Comparison of ENCODE assay signal across 8 mouse cellular contexts in the genomic region with DNA sequence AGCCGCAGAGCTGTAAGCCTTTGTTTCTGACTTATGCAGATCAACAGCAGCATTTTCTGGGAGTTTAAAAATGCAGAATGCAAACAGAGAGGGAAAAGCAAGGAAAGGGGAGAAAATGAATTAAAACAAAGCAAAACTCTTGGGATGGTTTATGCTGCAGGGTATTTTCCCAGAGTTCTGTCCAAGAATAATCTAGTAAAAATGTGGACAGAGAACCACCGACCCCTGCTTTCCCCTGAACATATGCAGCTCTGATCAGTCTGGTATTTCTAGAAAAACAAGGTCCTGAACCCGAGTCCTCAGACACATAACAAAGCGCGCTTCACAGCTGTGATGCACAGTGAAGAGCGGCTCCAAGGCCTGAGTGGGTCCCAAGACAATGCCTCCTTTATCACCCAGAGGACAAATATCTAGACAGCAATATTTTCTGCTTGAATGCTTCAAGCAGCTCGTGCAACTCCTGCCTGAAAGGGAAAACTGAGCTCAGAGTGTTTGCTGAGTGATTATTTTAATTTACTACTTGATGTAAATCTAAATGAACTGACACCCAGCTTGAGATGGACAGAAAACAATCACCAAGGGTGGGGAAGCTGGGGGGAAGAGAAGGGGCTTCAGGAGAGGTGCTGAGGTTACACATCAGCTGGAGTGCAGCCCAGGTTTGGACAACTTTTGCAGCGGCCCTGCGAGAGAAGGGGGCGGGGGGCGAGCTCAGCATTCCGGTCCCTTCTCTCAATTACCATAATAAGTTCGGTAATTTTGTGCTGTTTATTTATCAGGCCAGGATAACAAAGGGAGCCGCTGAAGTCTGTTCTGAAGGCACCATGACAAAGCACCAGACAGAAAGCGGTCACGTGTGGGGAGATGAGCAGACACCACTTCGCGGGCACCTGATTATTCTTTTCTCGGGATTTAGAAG.
DNase-seq lines count a peak whose midpoint lies in the region; ATAC-seq and TF ChIP-seq lines count a peak whose summit lies in the region.

No protein-coding gene starts in this region.

- no peak overlapping the region for H3K27ac ChIP-seq in heart, embryonic 14.5 days (replicated peaks in 1 of 2; ENCODE audit: control insufficient read depth in 1 of 2, insufficient read depth in 1 of 2, low read depth in 2 of 2, low read length in 2 of 2)
- no peak overlapping the region for H3K27ac ChIP-seq in intestine, embryonic 15.5 days
- peak overlapping the region; percentile 77 for H3K27ac ChIP-seq in midbrain, embryonic 13.5 days
- H3K27ac ChIP-seq in thymus, adult 2 months (ENCODE audit: control insufficient read depth, insufficient read depth, low read length), result no peak overlapping the region

- no peaks in the 10 kb centered on the region for H3K27me3 ChIP-seq in heart, embryonic 14.5 days (ENCODE audit: control insufficient read depth, insufficient read depth, low read length)
- H3K27me3 ChIP-seq in intestine, embryonic 15.5 days (replicated peaks), result no peaks in the 10 kb centered on the region
- H3K27me3 ChIP-seq in midbrain, embryonic 13.5 days, result no peaks in the 10 kb centered on the region
- no peaks in the 10 kb centered on the region for H3K27me3 ChIP-seq in thymus, adult 2 months (ENCODE audit: control insufficient read depth, insufficient read depth, low read length)

- intact Hi-C loops in heart, postnatal 25 days (cut with DNase I), result no loop called here

- WGBS in heart, embryonic 14.5 days, result 16% methylated on average over 19 of the region's 19 CpGs
- 13% methylated on average over 19 of the region's 19 CpGs for WGBS in intestine, embryonic 15.5 days
- WGBS in midbrain, embryonic 13.5 days, result 2% methylated on average over 19 of the region's 19 CpGs
- 43% methylated on average over 19 of the region's 19 CpGs for WGBS in thymus, adult 2 months

- H3K36me3 ChIP-seq in heart, embryonic 14.5 days (ENCODE audit: control insufficient read depth, insufficient read depth, low read length), result no peaks in the 10 kb centered on the region
- no peaks in the 10 kb centered on the region for H3K36me3 ChIP-seq in intestine, embryonic 15.5 days
- no peaks in the 10 kb centered on the region for H3K36me3 ChIP-seq in midbrain, embryonic 13.5 days
- H3K36me3 ChIP-seq in thymus, adult 2 months (ENCODE audit: control insufficient read depth, insufficient read depth, low read length), result no peaks in the 10 kb centered on the region

- H3K9ac ChIP-seq in heart, embryonic 14.5 days (ENCODE audit: low read length), result peak overlapping the region; percentile 54
- H3K9ac ChIP-seq in intestine, embryonic 15.5 days, result no peak overlapping the region
- peak overlapping the region; percentile 50 for H3K9ac ChIP-seq in midbrain, embryonic 13.5 days (replicated peaks)

- peaks cover 5 to 12% of the 10 kb centered on the region in 2 experiments for H3K4me1 ChIP-seq in heart, embryonic 14.5 days (ENCODE audit: control insufficient read depth in 2 of 2, insufficient read depth in 2 of 2, low read length in 2 of 2)
- H3K4me1 ChIP-seq in intestine, embryonic 15.5 days (replicated peaks), result peaks cover 11% of the 10 kb centered on the region; the same call in 1 of the 2 replicates
- peaks cover 25% of the 10 kb centered on the region for H3K4me1 ChIP-seq in midbrain, embryonic 13.5 days (replicated peaks)
- no peaks in the 10 kb centered on the region for H3K4me1 ChIP-seq in thymus, adult 2 months (replicated peaks; ENCODE audit: control insufficient read depth, insufficient read depth, low read length)

- H3K9me3 ChIP-seq in heart, embryonic 14.5 days (ENCODE audit: control insufficient read depth, low read length), result no peaks in the 10 kb centered on the region
- H3K9me3 ChIP-seq in intestine, embryonic 15.5 days, result no peaks in the 10 kb centered on the region
- no peaks in the 10 kb centered on the region for H3K9me3 ChIP-seq in midbrain, embryonic 13.5 days

- no peak for DNase-seq in heart, postnatal 25 days (ENCODE audit: low spot score)
- peak; percentile 80 for DNase-seq in embryo, embryonic 11 days
- no peak for DNase-seq in thymus, postnatal 14 days
- no peak for DNase-seq in thymus, adult 2 months
- DNase-seq in adrenal gland, postnatal 14 days, result no peak

- H3K4me3 ChIP-seq in heart, embryonic 14.5 days (ENCODE audit: control insufficient read depth in 1 of 2, insufficient read depth in 1 of 2, low read depth in 1 of 2, low read length in 2 of 2), result peak overlapping the region; percentile 38 to 45
- peak overlapping the region; percentile 17 for H3K4me3 ChIP-seq in intestine, embryonic 15.5 days (replicated peaks)
- H3K4me3 ChIP-seq in midbrain, embryonic 13.5 days (replicated peaks), result peak overlapping the region; percentile 31
- no peak overlapping the region for H3K4me3 ChIP-seq in thymus, adult 2 months (ENCODE audit: control insufficient read depth, insufficient read depth, low read length)

- no peak for TF ChIP-seq CTCF in thymus, adult 2 months (IDR thresholded peaks at IDR 0.05; ENCODE audit: borderline replicate concordance, control insufficient read depth, extremely low read depth, insufficient read depth, low read length, poor library complexity)

- H3K4me2 ChIP-seq in heart, embryonic 14.5 days (ENCODE audit: low read length), result peak overlapping the region; percentile 91
- peak overlapping the region; percentile 61 for H3K4me2 ChIP-seq in intestine, embryonic 15.5 days (replicated peaks)
- H3K4me2 ChIP-seq in midbrain, embryonic 13.5 days (replicated peaks), result peak overlapping the region; percentile 58

- ATAC-seq in heart, embryonic 14.5 days (ENCODE audit: insufficient number of reproducible peaks, insufficient read depth, low FRiP score, low read depth), result no peak
- ATAC-seq in intestine, embryonic 15.5 days, result peak; percentile 71; the same call in 1 of the 2 replicates
- peak; percentile 89 for ATAC-seq in midbrain, embryonic 13.5 days

- TF ChIP-seq POLR2A in thymus, adult 2 months (IDR thresholded peaks at IDR 0.05; ENCODE audit: control insufficient read depth, extremely low read depth, insufficient read depth, low read length, poor library complexity), result no peak
